Mouse (Mus musculus) MEL (cell line): ENCODE measurements around the gene Tiam1. TPM values are rescaled to one million over a fixed set of nuclear protein-coding genes. Genes with fewer than 3 reads are reported as not detected.
A peak's percentile ranks its signal among the peaks of the same experiment; 100 is the strongest.
"Not testable (repeated sequence)": the region's sequence is repeated elsewhere in the genome, so short reads cannot be mapped to it uniquely, and the experiment has no call there.

Experiments used
- DNase-seq: peaks from one replicate; pipeline ENCODE4 v3.0.0; 2011; ENCODE audit warnings: low read depth, low spot score
- H3K27ac ChIP-seq: 2 replicates; pipeline ENCODE4 v1.5.1; 2012; ENCODE audit warnings: low read depth, mild to moderate bottlenecking, control low read depth, low read length, moderate library complexity; ENCODE audit not compliant: control insufficient read depth
- H3K27me3 ChIP-seq, 2 experiments: fragments of 150-350 bp in 1 of 2; sonication (generic) in 1 of 2; 2 replicates each; pipeline ENCODE4 v1.6.1; 2012; ENCODE audit warnings: low read length in 2 of 2, mild to moderate bottlenecking in 2 of 2, improper control_type of control experiment in 1 of 2, moderate library complexity in 1 of 2; ENCODE audit not compliant: insufficient read depth in 2 of 2, control insufficient read depth in 1 of 2
- H3K36me3 ChIP-seq, 2 experiments: 2 replicates each; pipeline ENCODE4 v1.6.1; 2012 to 2014; ENCODE audit warnings: low read length in 2 of 2, improper control_type of control experiment in 1 of 2, inconsistent platforms in 1 of 2, mild to moderate bottlenecking in 1 of 2; ENCODE audit not compliant: insufficient read depth in 2 of 2, control insufficient read depth in 1 of 2
- H3K4me1 ChIP-seq, 2 experiments: fragments of 150-350 bp in 1 of 2; sonication (generic) in 1 of 2; 2 replicates each; pipeline ENCODE4 v1.6.1; 2012; ENCODE audit warnings: low read length in 2 of 2, improper control_type of control experiment in 1 of 2, mild to moderate bottlenecking in 1 of 2; ENCODE audit not compliant: insufficient read depth in 2 of 2, control insufficient read depth in 1 of 2
- H3K4me3 ChIP-seq, 2 experiments: fragments of 150-350 bp in 1 of 2; sonication (generic) in 1 of 2; 2 replicates each; pipeline ENCODE4 v1.5.1; 2012; ENCODE audit warnings: low read depth in 2 of 2, low read length in 2 of 2, mild to moderate bottlenecking in 2 of 2, moderate library complexity in 2 of 2, control low read depth in 1 of 2, improper control_type of control experiment in 1 of 2; ENCODE audit not compliant: control insufficient read depth in 1 of 2, insufficient read depth in 1 of 2
- H3K79me2 ChIP-seq: 2 replicates; pipeline ENCODE4 v1.6.1; 2012; ENCODE audit warnings: mild to moderate bottlenecking, low read length, moderate library complexity; ENCODE audit not compliant: control insufficient read depth, poor library complexity, insufficient read depth
- H3K9ac ChIP-seq: 2 replicates; pipeline ENCODE4 v1.6.1; 2012; ENCODE audit warnings: low read depth, mild to moderate bottlenecking, control low read depth, low read length, moderate library complexity; ENCODE audit not compliant: control insufficient read depth, poor library complexity, severe bottlenecking
- H3K9me3 ChIP-seq: fragments of 150-350 bp; sonication (generic); replicated peaks from 2 replicates; pipeline ENCODE4 v1.6.1; 2012; ENCODE audit warnings: mild to moderate bottlenecking, low read length, improper control_type of control experiment, moderate library complexity; ENCODE audit not compliant: insufficient read depth
- BHLHE40 ChIP-seq: IDR thresholded peaks from 2 replicates; pipeline ENCODE4 v1.6.1; 2012; ENCODE audit warnings: low read depth, mild to moderate bottlenecking, inconsistent platforms, low read length, improper control_type of control experiment, borderline replicate concordance
- CHD1 ChIP-seq: IDR thresholded peaks from 2 replicates; pipeline ENCODE4 v1.6.1; 2012; ENCODE audit warnings: low read depth, mild to moderate bottlenecking, inconsistent platforms, low read length, improper control_type of control experiment
- CTCF ChIP-seq, 3 experiments: IDR thresholded peaks in 2 of 3; conservative IDR thresholded peaks in 1 of 3; 2 replicates each; pipeline ENCODE4 v1.5.1; 2011 to 2012; ENCODE audit warnings: low read length in 3 of 3, low read depth in 2 of 3, mild to moderate bottlenecking in 2 of 3, improper control_type of control experiment in 1 of 3, inconsistent platforms in 1 of 3, mixed read lengths in 1 of 3, moderate library complexity in 1 of 3; ENCODE audit not compliant: control insufficient read depth in 1 of 3, insufficient read depth in 1 of 3, poor library complexity in 1 of 3, severe bottlenecking in 1 of 3
- ELF1 ChIP-seq: IDR thresholded peaks from 2 replicates; pipeline ENCODE4 v1.6.1; 2014; ENCODE audit warnings: low read depth, mild to moderate bottlenecking, inconsistent platforms, low read length, improper control_type of control experiment, moderate library complexity
- EP300 ChIP-seq, 2 experiments: IDR thresholded peaks; 2 replicates each; pipeline ENCODE4 v1.6.1; 2011; ENCODE audit warnings: improper control_type of control experiment in 2 of 2, low read length in 2 of 2, low read depth in 1 of 2, mild to moderate bottlenecking in 1 of 2
- ETS1 ChIP-seq: IDR thresholded peaks from 2 replicates; pipeline ENCODE4 v1.6.1; 2012; ENCODE audit warnings: low read depth, mild to moderate bottlenecking, inconsistent platforms, low read length, improper control_type of control experiment, moderate library complexity
- GABPA ChIP-seq: IDR thresholded peaks from 2 replicates; pipeline ENCODE4 v1.6.1; 2012; ENCODE audit warnings: low read depth, mild to moderate bottlenecking, inconsistent platforms, low read length, improper control_type of control experiment, moderate library complexity
- GATA1 ChIP-seq: IDR thresholded peaks from 2 replicates; pipeline ENCODE4 v1.6.1; 2011; ENCODE audit warnings: low read depth, low read length, improper control_type of control experiment
- KAT2A ChIP-seq: conservative IDR thresholded peaks from 2 replicates; pipeline ENCODE4 v1.6.1; 2012; ENCODE audit warnings: low read depth, low read length, improper control_type of control experiment, inconsistent platforms
- MAFK ChIP-seq: IDR thresholded peaks from 2 replicates; pipeline ENCODE4 v1.6.1; 2011; ENCODE audit warnings: low read depth, mild to moderate bottlenecking, low read length, improper control_type of control experiment, borderline replicate concordance
- MXI1 ChIP-seq: IDR thresholded peaks from 2 replicates; pipeline ENCODE4 v1.6.1; 2011; ENCODE audit warnings: mild to moderate bottlenecking, low read depth, low read length, improper control_type of control experiment
- NELFE ChIP-seq: IDR thresholded peaks from 2 replicates; pipeline ENCODE4 v1.6.1; 2011; ENCODE audit warnings: low read depth, low read length, improper control_type of control experiment
- POLR2A ChIP-seq, 2 experiments: IDR thresholded peaks; 2 replicates each; pipeline ENCODE4 v1.6.1; 2011 to 2012; ENCODE audit warnings: low read length in 2 of 2, mild to moderate bottlenecking in 2 of 2, control low read depth in 1 of 2, improper control_type of control experiment in 1 of 2, low read depth in 1 of 2, moderate library complexity in 1 of 2; ENCODE audit not compliant: control insufficient read depth in 1 of 2, insufficient read depth in 1 of 2, poor library complexity in 1 of 2
- POLR2AphosphoS2 ChIP-seq: IDR thresholded peaks from 2 replicates; pipeline ENCODE4 v1.6.1; 2011; ENCODE audit warnings: low read length, improper control_type of control experiment
- SIN3A ChIP-seq: IDR thresholded peaks from 2 replicates; pipeline ENCODE4 v1.6.1; 2012; ENCODE audit warnings: low read length, improper control_type of control experiment, inconsistent platforms
- TCF12 ChIP-seq: IDR thresholded peaks from 2 replicates; pipeline ENCODE4 v1.6.1; 2014; ENCODE audit warnings: low read depth, mild to moderate bottlenecking, inconsistent platforms, low read length, improper control_type of control experiment, moderate library complexity
- UBTF ChIP-seq: IDR thresholded peaks from 2 replicates; pipeline ENCODE4 v1.6.1; 2012; ENCODE audit warnings: low read depth, mild to moderate bottlenecking, inconsistent platforms, low read length, improper control_type of control experiment, moderate library complexity, borderline replicate concordance; ENCODE audit not compliant: insufficient read depth
- ZC3H11A ChIP-seq: IDR thresholded peaks from 2 replicates; pipeline ENCODE4 v1.6.1; 2012; ENCODE audit warnings: low read depth, mild to moderate bottlenecking, inconsistent platforms, low read length, improper control_type of control experiment
- ZKSCAN1 ChIP-seq: IDR thresholded peaks from 2 replicates; pipeline ENCODE4 v1.6.1; 2012; ENCODE audit warnings: low read depth, mild to moderate bottlenecking, inconsistent platforms, low read length, improper control_type of control experiment, moderate library complexity
- ZNF384 ChIP-seq: IDR thresholded peaks from 2 replicates; pipeline ENCODE4 v1.6.1; 2012; ENCODE audit warnings: low read depth, mild to moderate bottlenecking, inconsistent platforms, low read length, improper control_type of control experiment
- polyA plus RNA-seq, 2 experiments: library from polyadenylated mRNA; stranded (reverse) in 1 of 2; unstranded in 1 of 2; fragments of >175 nt in 1 of 2; fragments of >200 nt in 1 of 2; gene quantifications; 2 replicates each; pipeline versions ENCODE4 v1.2.1 to v1.2.4; 2012; ENCODE audit warnings: low replicate concordance in 2 of 2, low read depth in 1 of 2; ENCODE audit not compliant: insufficient read length in 2 of 2, insufficient read depth in 1 of 2, missing spikeins in 1 of 2
- total RNA-seq: library from RNA; depleted of rRNA; stranded (reverse); fragments of 300-350 nt; gene quantifications from 2 replicates; pipeline ENCODE4 v1.2.3, GENCODE M21; 2012

The Tiam1 gene
- total and polyA plus RNA-seq, 3 experiments, result 15.0 to 23.9 (median 19.9) TPM

GRCm38 (mm10) chr16:90072651-90073050 lies 70.9 kb downstream of the Tiam1 start:
- peaks cover 0 to 2% of the 10 kb centered on the region in 2 experiments; a peak in 1 of 4 replicates for H3K36me3 ChIP-seq
- H3K79me2 ChIP-seq, result no peaks in the 10 kb centered on the region
- H3K27ac ChIP-seq, result no peak overlapping the region
- H3K9ac ChIP-seq, result peak overlapping the region; percentile 33; the same call in 1 of the 2 replicates
- no peaks in the 10 kb centered on the region for H3K27me3 ChIP-seq
- H3K4me3 ChIP-seq, result no peak overlapping the region
- TF ChIP-seq ETS1 (peak; percentile 98), BHLHE40 (peak; percentile 78; the same call in 1 of the 2 replicates), KAT2A (no peak), ZNF384 (no peak), GABPA (peak; percentile 82; the same call in 1 of the 2 replicates), EP300 (IDR thresholded peaks at IDR 0.05; ENCODE audit: low read depth in 1 of 2, low read length in 2 of 2) (peak; percentile 37 to 48; a peak in 1 of 4 replicates), UBTF (no peak), MAFK (peak; percentile 96), TCF12 (peak; percentile 15; the same call in 1 of the 2 replicates), ELF1 (no peak), MXI1 (peak; percentile 73; the same call in 1 of the 2 replicates), SIN3A (peak; percentile 92)
- H3K4me1 ChIP-seq, result peaks cover 0 to 18% of the 10 kb centered on the region in 2 experiments; a peak in 3 of 4 replicates
- no peaks in the 10 kb centered on the region for H3K9me3 ChIP-seq
- DNase-seq, result peak; percentile 72

GRCm38 (mm10) chr16:90071125-90071524 lies 72.4 kb downstream of the Tiam1 start:
- not testable (repeated sequence) for H3K9ac ChIP-seq, H3K36me3 ChIP-seq, DNase-seq, H3K27ac ChIP-seq, H3K4me3 ChIP-seq, H3K79me2 ChIP-seq, H3K27me3 ChIP-seq, H3K9me3 ChIP-seq
- peaks cover 0 to 18% of the 10 kb centered on the region in 2 experiments; a peak in 3 of 4 replicates for H3K4me1 ChIP-seq

GRCm38 (mm10) chr16:90070104-90070503 lies 73.5 kb downstream of the Tiam1 start:
- no peak for TF ChIP-seq MXI1
- no peak for TF ChIP-seq KAT2A
- no peak for TF ChIP-seq ETS1
- no peak for TF ChIP-seq GATA1
- TF ChIP-seq POLR2AphosphoS2, result no peak
- TF ChIP-seq NELFE, result no peak
- no peak for TF ChIP-seq ZC3H11A
- no peak for TF ChIP-seq ZKSCAN1
- no peak for TF ChIP-seq EP300 (IDR thresholded peaks at IDR 0.05; ENCODE audit: low read depth in 1 of 2, low read length in 2 of 2)
- no peak for TF ChIP-seq UBTF
- TF ChIP-seq BHLHE40, result no peak
- no peak for TF ChIP-seq CTCF (IDR thresholded peaks at IDR 0.05 in 2 of 3, conservative IDR thresholded peaks at IDR 0.05 in 1 of 3; ENCODE audit: control insufficient read depth in 1 of 3, insufficient read depth in 1 of 3, low read depth in 2 of 3, low read length in 3 of 3, poor library complexity in 1 of 3, severe bottlenecking in 1 of 3)
- no peak for TF ChIP-seq GABPA
- no peak for TF ChIP-seq CHD1
- no peak for TF ChIP-seq POLR2A (IDR thresholded peaks at IDR 0.05; ENCODE audit: control insufficient read depth in 1 of 2, insufficient read depth in 1 of 2, low read depth in 1 of 2, low read length in 2 of 2, poor library complexity in 1 of 2)
- no peak for TF ChIP-seq ELF1
- Histone ChIP-seq H3K4me3 (no peak overlapping the region), H3K4me1 (peaks cover 0 to 18% of the 10 kb centered on the region in 2 experiments; a peak in 2 of 4 replicates), H3K79me2 (no peaks in the 10 kb centered on the region), H3K9ac (no peak overlapping the region), H3K27me3 (no peaks in the 10 kb centered on the region), H3K36me3 (peaks cover 0 to 2% of the 10 kb centered on the region in 2 experiments; a peak in 1 of 4 replicates), H3K9me3 (no peaks in the 10 kb centered on the region), H3K27ac (no peak overlapping the region)
- no peak for DNase-seq
